Mouse (Mus musculus) ES-E14 (cell line): ENCODE data around the gene Serpinb1a. TPM values are rescaled to one million over a fixed set of nuclear protein-coding genes. Genes with fewer than 3 reads are reported as not detected.

Experiments used
- DNase-seq: peaks from one replicate; pipeline ENCODE4 v3.0.0-alpha.2; 2013; ENCODE audit warnings: low read depth, low spot score
- H3K27ac ChIP-seq: 2 replicates; pipeline ENCODE4 v1.5.1; 2012; ENCODE audit warnings: low read depth, mild to moderate bottlenecking, low read length, moderate library complexity, mixed read lengths; ENCODE audit not compliant: poor library complexity, insufficient read depth, severe bottlenecking
- H3K36me3 ChIP-seq: 2 replicates; pipeline ENCODE4 v1.6.1; 2012; ENCODE audit warnings: mild to moderate bottlenecking, low read length, moderate library complexity, mixed read lengths; ENCODE audit not compliant: control insufficient read depth, poor library complexity, insufficient read depth, severe bottlenecking
- H3K4me1 ChIP-seq, 2 experiments: fragments of 150-350 bp in 1 of 2; sonication (generic) in 1 of 2; 2 replicates each; pipeline ENCODE4 v1.6.1; 2012; ENCODE audit warnings: low read length in 2 of 2, mild to moderate bottlenecking in 1 of 2, mixed read lengths in 1 of 2; ENCODE audit not compliant: control insufficient read depth in 2 of 2, insufficient read depth in 2 of 2, poor library complexity in 1 of 2
- H3K4me3 ChIP-seq, 2 experiments: fragments of 150-350 bp in 1 of 2; sonication (generic) in 1 of 2; 2 replicates each; pipeline ENCODE4 v1.5.1; 2012; ENCODE audit warnings: low read length in 2 of 2, low read depth in 1 of 2, mild to moderate bottlenecking in 1 of 2, mixed read lengths in 1 of 2; ENCODE audit not compliant: insufficient read depth in 1 of 2, poor library complexity in 1 of 2, severe bottlenecking in 1 of 2
- H3K9ac ChIP-seq: 2 replicates; pipeline ENCODE4 v1.6.1; 2012; ENCODE audit warnings: low read depth, mild to moderate bottlenecking, low read length, mixed read lengths; ENCODE audit not compliant: poor library complexity, insufficient read depth, severe bottlenecking
- H3K9me3 ChIP-seq: fragments of 150-350 bp; sonication (generic); 2 replicates; pipeline ENCODE4 v1.6.1; 2012; ENCODE audit warnings: low read depth, mild to moderate bottlenecking, low read length; ENCODE audit not compliant: control insufficient read depth, insufficient read depth
- CHD2 ChIP-seq: IDR thresholded peaks from 2 replicates; pipeline ENCODE4 v1.6.1; 2014; ENCODE audit warnings: mild to moderate bottlenecking, low read depth, low read length, inconsistent platforms
- HCFC1 ChIP-seq: IDR thresholded peaks from 2 replicates; pipeline ENCODE4 v1.6.1; 2012; ENCODE audit warnings: low read length, inconsistent platforms, borderline replicate concordance; ENCODE audit not compliant: insufficient read depth
- MAFK ChIP-seq: IDR thresholded peaks from 2 replicates; pipeline ENCODE4 v1.6.1; 2014; ENCODE audit warnings: mild to moderate bottlenecking, low read depth, low read length, inconsistent platforms; ENCODE audit not compliant: insufficient read depth
- ZC3H11A ChIP-seq: IDR thresholded peaks from 2 replicates; pipeline ENCODE4 v1.6.1; 2012; ENCODE audit warnings: low read depth, mild to moderate bottlenecking, inconsistent platforms, low read length, borderline replicate concordance
- ZNF384 ChIP-seq: IDR thresholded peaks from 2 replicates; pipeline ENCODE4 v1.6.1; 2012; ENCODE audit warnings: low read depth, low read length, inconsistent platforms
- in situ Hi-C, 2 experiments: fragments of 600-800 bp; cut with MboI; formaldehyde crosslinking; loops; one replicate each; pipeline ENCODE4 v1.15.1; 2025; ENCODE audit warnings: low sequenced_read_pairs in 2 of 2, inconsistent platforms in 1 of 2; ENCODE audit not compliant: unreplicated experiment in 2 of 2
- total RNA-seq: library from RNA; depleted of rRNA; stranded (reverse); fragments of 300-350 nt; gene quantifications from 2 replicates; pipeline ENCODE4 v1.2.3, GENCODE M21; 2012

Serpinb1a gene
- total RNA-seq, 1 experiment: 2.2 TPM

- Histone ChIP-seq H3K9me3 (no peaks in the 10 kb centered on the region), H3K4me3 (no peak overlapping the region), H3K36me3 (no peaks in the 10 kb centered on the region), H3K27ac (no peak overlapping the region), H3K4me1 (peaks cover 2 to 3% of the 10 kb centered on the region in 2 experiments; a peak in 1 of 4 replicates), H3K9ac (no peak overlapping the region)
- TF ChIP-seq MAFK (no peak), ZNF384 (no peak), ZC3H11A (no peak), HCFC1 (no peak), CHD2 (no peak)
- DNase-seq: no peak
- in situ Hi-C loops: no loop called here
Measured at GRCm38 (mm10) chr13:32853073-32853472, 2.1 kb upstream of the Serpinb1a start.

DNA sequence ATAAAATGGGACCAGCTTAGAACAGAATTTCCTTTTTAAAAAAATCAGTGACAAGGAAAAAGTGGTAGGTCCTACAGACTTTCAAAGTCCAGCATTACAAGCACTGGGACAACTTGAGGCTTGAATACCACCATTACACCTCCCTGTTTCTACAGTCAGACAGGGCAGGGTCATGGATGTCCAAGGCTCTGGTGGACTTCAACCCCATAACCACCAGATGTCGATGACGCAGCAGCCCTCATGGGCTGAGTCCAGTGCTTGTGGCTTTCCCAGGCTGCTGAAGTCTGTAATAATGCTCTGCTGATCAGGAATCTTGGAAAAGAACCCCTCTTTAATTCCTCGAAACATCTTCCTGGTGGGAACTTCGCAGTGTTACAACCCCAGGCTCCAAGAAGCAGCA, 1.6 kb upstream of the Serpinb1a start:
- no peaks in the 10 kb centered on the region for H3K9me3 ChIP-seq
- H3K27ac ChIP-seq: no peak overlapping the region
- in situ Hi-C loops: no loop called here
- no peak overlapping the region for H3K9ac ChIP-seq
- no peak overlapping the region for H3K4me3 ChIP-seq
- no peak for DNase-seq
- no peaks in the 10 kb centered on the region for H3K36me3 ChIP-seq
- TF ChIP-seq ZNF384 (no peak), HCFC1 (no peak), ZC3H11A (no peak), CHD2 (no peak), MAFK (no peak)
- peaks cover 2 to 3% of the 10 kb centered on the region in 2 experiments; a peak in 1 of 4 replicates for H3K4me1 ChIP-seq

DNA sequence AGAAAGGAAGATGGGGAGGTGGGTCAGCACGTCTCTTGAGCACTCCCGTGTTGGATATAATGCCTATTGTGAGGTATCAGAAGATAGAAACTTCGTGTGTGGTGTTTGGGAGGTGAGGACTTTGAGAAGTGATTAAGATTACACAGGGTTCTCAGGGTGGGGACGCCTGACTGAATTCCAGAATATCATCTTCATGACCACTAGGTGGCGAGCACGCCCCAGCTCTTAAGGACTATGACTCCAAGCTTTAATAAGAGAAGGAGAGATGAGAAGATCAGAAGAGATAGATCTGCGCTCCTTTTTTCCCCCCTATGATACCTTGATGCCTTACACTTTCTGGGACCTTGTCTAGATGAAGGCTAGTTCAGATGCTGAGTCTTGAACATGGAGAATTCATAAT, 982 bp upstream of the Serpinb1a start:
- TF ChIP-seq CHD2: no peak
- TF ChIP-seq ZC3H11A: no peak
- no peak for TF ChIP-seq ZNF384
- TF ChIP-seq HCFC1: no peak
- Histone ChIP-seq H3K36me3 (no peaks in the 10 kb centered on the region), H3K9ac (no peak overlapping the region), H3K4me1 (peaks cover 2 to 3% of the 10 kb centered on the region in 2 experiments; a peak in 1 of 4 replicates), H3K4me3 (no peak overlapping the region), H3K27ac (no peak overlapping the region), H3K9me3 (no peaks in the 10 kb centered on the region)
- in situ Hi-C loops: no loop called here
- peak; percentile 57 for DNase-seq

DNA sequence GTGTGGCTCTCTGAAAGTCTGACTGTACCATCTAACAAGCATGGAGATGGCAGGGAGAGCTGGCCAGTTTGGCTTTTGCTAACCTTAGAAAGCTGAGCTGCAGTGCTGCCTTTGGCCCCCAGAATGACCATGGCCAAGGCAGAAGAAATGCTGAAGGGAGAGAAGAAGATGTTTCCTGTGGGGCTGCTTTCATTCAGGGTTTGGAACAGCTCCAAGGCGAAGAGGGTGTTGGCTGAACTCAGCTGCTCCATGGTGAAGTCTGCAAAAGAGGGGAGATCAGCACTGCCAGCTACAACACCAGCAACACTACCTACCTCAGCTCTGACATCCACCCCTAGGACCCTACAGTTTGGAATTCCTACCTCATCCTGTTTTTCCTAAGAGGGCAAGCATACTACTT, 829 bp downstream of the Serpinb1a start:
- DNase-seq: no peak
- H3K4me1 ChIP-seq: peaks cover 2 to 3% of the 10 kb centered on the region in 2 experiments; a peak in 1 of 4 replicates
- H3K9me3 ChIP-seq: no peaks in the 10 kb centered on the region
- in situ Hi-C loops: no loop called here
- H3K36me3 ChIP-seq: no peaks in the 10 kb centered on the region
- H3K4me3 ChIP-seq: no peak overlapping the region
- TF ChIP-seq ZC3H11A: no peak
- TF ChIP-seq HCFC1: no peak
- TF ChIP-seq CHD2: no peak
- H3K9ac ChIP-seq: no peak overlapping the region
- no peak overlapping the region for H3K27ac ChIP-seq

DNA sequence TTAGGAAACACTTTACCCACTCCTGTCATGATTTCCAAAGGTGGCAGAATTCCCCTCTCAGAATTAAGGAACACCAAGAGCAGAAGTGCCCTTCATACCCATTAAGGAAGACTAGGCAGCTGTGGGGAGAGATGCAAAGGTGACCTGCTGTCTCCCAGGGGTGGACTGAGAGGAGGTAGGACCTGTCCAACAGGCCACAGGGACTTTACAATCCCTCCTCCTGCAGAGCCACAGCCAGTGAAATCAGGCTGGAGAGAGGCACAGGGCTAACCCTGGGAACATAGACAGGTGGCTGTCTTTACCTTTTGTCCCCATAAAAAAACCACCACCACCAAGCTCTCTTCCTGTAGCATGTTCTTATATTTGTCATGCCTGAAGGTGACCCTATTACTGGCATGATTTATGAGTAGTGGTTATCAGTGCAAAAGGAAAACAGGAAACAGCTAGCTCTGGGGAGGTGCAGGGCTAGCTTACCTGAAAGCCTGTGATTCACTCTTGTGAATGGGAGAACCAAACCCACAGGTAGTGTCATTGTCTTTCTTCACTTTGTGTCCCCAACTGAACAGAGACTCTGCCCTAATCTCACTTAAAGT, 1.4 kb downstream of the Serpinb1a start:
- no peak overlapping the region for H3K27ac ChIP-seq
- H3K4me3 ChIP-seq: no peak overlapping the region
- no peaks in the 10 kb centered on the region for H3K36me3 ChIP-seq
- TF ChIP-seq CHD2 (no peak), MAFK (no peak), HCFC1 (no peak), ZC3H11A (no peak)
- DNase-seq: no peak
- peaks cover 2 to 3% of the 10 kb centered on the region in 2 experiments; a peak in 1 of 4 replicates for H3K4me1 ChIP-seq
- in situ Hi-C loops: no loop called here
- no peak overlapping the region for H3K9ac ChIP-seq
- H3K9me3 ChIP-seq: no peaks in the 10 kb centered on the region
